Mouse (Mus musculus) G1E (cell line): ENCODE measurements at regions not wholly inside any gene's neighbourhood (a gene's known extent, or its start where the extent isn't known, plus 50 kb on each side); places are given as distances from the start of the nearest gene placed in this dataset.

Experiments
- ATAC-seq: 2 replicates; pipeline ENCODE4 v1.8.0; 2016; ENCODE audit warnings: mild to moderate bottlenecking; ENCODE audit not compliant: insufficient number of reproducible peaks, poor library complexity, low FRiP score, severe bottlenecking; ENCODE audit errors: extremely low read depth
- DNase-seq: peaks from one replicate; pipeline ENCODE4 v3.0.0; 2012; ENCODE audit warnings: low spot score
- H3K27me3 ChIP-seq: 2 replicates; pipeline ENCODE4 v1.6.1; 2012; ENCODE audit warnings: mild to moderate bottlenecking, low read length, inconsistent platforms; ENCODE audit not compliant: insufficient read depth
- H3K36me3 ChIP-seq: replicated peaks from 2 replicates; pipeline ENCODE3; 2012; ENCODE audit warnings: mild to moderate bottlenecking, inconsistent platforms
- H3K4me1 ChIP-seq: 2 replicates; pipeline ENCODE4 v1.6.1; 2012; ENCODE audit warnings: low read depth, low read length, inconsistent platforms, mixed read lengths; ENCODE audit not compliant: insufficient read depth
- H3K4me3 ChIP-seq: 2 replicates; pipeline ENCODE4 v1.5.1; 2012; ENCODE audit warnings: low read depth, mild to moderate bottlenecking, inconsistent platforms, low read length, moderate library complexity, mixed read lengths
- H3K9me3 ChIP-seq: replicated peaks from 2 replicates; pipeline ENCODE4 v1.6.1; 2012; ENCODE audit warnings: inconsistent platforms
- CTCF ChIP-seq: IDR thresholded peaks from 2 replicates; pipeline ENCODE4 v1.5.1; 2012; ENCODE audit warnings: low read depth, low read length, inconsistent platforms, mixed read lengths
- GATA1 ChIP-seq: IDR thresholded peaks from 2 replicates; pipeline ENCODE4 v1.6.1; 2012; ENCODE audit warnings: borderline replicate concordance, low read length, inconsistent platforms, mixed read lengths
- GATA2 ChIP-seq: IDR thresholded peaks from 2 replicates; pipeline ENCODE4 v1.6.1; 2012; ENCODE audit warnings: low read depth, low read length, inconsistent platforms, borderline replicate concordance
- POLR2AphosphoS5 ChIP-seq: IDR thresholded peaks from 2 replicates; pipeline ENCODE4 v1.6.1; 2012; ENCODE audit warnings: low read depth, low read length, inconsistent platforms; ENCODE audit not compliant: insufficient replicate concordance
- TAL1 ChIP-seq: conservative IDR thresholded peaks from 2 replicates; pipeline ENCODE4 v1.6.1; 2012; ENCODE audit warnings: low read depth, low read length, inconsistent platforms, mixed read lengths

- TF ChIP-seq GATA1, result no peak
- no peaks in the 10 kb centered on the region for H3K27me3 ChIP-seq
- no peaks in the 10 kb centered on the region for H3K9me3 ChIP-seq
- no peaks in the 10 kb centered on the region for H3K36me3 ChIP-seq
- no peak for ATAC-seq
- H3K4me1 ChIP-seq, result no peaks in the 10 kb centered on the region
- DNase-seq, result no peak
- H3K4me3 ChIP-seq, result no peak overlapping the region
Measured at GRCm38 (mm10) chr9:91876823-91877222, 315.9 kb upstream of the Plscr5 start.

DNA sequence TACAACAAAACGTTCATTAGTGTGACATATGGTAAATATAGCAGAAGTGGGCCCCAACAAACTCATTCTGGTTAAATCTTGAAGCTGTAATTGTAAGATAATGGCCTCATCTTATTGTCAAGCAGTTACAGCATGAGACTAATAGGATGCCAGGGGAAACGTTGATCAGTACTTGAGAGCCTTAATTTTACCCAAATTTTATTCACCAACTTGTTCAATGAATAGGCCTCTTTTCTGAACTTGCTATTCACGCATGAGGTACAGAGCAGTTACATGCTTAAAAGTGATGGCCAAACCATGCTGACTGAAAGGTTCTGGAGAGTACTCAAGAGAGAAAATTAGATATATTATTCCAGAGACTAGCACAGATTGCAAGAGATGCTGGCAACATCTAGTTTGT, 361.2 kb upstream of the Plscr5 start:
- Histone ChIP-seq H3K36me3 (no peaks in the 10 kb centered on the region), H3K4me3 (no peak overlapping the region), H3K9me3 (no peaks in the 10 kb centered on the region), H3K27me3 (no peaks in the 10 kb centered on the region), H3K4me1 (no peaks in the 10 kb centered on the region)
- no peak for DNase-seq
- no peak for ATAC-seq
- TF ChIP-seq TAL1, result no peak
- no peak for TF ChIP-seq POLR2AphosphoS5
- TF ChIP-seq CTCF, result no peak
- TF ChIP-seq GATA2, result no peak
- no peak for TF ChIP-seq GATA1

GRCm38 (mm10) chr9:91823733-91824487, 368.8 kb upstream of the Plscr5 start:
- ATAC-seq, result no peak
- H3K4me1 ChIP-seq, result no peaks in the 10 kb centered on the region
- H3K27me3 ChIP-seq, result no peaks in the 10 kb centered on the region
- no peaks in the 10 kb centered on the region for H3K9me3 ChIP-seq
- DNase-seq, result no peak
- TF ChIP-seq CTCF (no peak), GATA1 (no peak), TAL1 (no peak), POLR2AphosphoS5 (no peak), GATA2 (no peak)
- no peak overlapping the region for H3K4me3 ChIP-seq
- no peaks in the 10 kb centered on the region for H3K36me3 ChIP-seq

DNA sequence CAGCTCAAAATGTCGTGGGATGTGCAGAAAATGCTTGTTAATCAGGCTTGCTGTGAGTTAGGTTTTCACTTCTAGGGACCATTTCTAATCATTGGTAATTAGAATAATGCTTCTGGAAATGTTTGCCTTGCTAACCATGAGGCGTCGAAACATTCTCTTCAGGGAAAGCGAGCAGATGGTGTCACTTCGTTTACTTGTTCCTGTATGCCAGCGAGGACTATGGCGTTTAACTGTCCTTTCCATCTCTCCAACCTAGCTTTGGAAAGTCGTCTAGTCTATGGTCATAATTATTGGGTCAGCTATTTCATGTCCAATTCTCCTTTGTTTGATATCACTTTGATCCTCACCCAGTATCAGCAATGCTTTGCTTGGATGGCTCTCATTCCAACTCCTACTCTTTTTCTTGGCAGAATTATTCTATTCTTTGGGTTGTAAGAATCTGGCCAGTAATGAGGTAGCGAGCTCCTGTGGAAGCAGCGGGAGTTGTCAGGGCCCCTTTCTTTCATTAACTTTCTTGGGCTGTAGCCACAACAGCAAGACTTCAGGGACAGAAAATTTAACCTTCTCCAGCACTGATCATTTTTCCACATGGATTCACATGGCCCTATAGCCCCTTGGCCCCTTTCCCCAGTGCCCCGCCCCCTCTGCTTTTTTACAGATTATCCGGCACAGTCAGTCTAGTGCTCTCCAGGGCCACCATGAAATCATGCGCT, 374.0 kb upstream of the Plscr5 start:
- TF ChIP-seq GATA2, result no peak
- TF ChIP-seq TAL1, result no peak
- TF ChIP-seq GATA1, result no peak
- TF ChIP-seq POLR2AphosphoS5, result no peak
- no peak for TF ChIP-seq CTCF
- Histone ChIP-seq H3K27me3 (no peaks in the 10 kb centered on the region), H3K9me3 (no peaks in the 10 kb centered on the region), H3K4me3 (no peak overlapping the region), H3K36me3 (no peaks in the 10 kb centered on the region), H3K4me1 (no peaks in the 10 kb centered on the region)
- DNase-seq, result no peak
- ATAC-seq, result no peak

DNA sequence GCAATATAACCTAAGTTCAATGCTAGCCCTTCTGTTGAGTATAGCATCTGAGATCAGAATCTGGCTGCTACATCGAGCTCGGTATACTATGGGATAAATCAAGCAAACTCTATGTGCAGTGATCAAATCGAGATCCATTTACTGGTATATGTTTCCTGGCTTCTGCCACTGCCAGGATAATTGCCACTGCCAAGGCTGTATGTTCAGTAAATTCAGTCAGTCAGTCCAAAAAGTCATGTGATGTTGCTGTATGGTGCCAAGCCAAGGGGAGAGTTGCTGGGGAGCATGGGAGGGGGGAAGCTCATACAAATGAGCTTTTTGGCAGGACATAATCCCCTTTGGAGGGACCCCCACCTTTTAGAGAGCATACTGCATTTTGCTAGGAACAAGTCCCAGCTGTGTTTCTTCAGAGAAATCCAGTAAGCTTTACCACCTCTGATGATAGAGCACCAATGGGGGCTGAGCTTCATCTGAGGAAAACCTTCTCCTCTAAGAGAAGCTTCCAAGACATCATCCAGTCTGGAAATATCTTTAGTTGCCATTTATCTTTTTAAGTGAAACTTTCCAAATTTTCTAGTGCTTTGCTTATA, 389.3 kb upstream of the Plscr5 start:
- no peaks in the 10 kb centered on the region for H3K9me3 ChIP-seq
- DNase-seq (no peak), ATAC-seq (no peak)
- H3K27me3 ChIP-seq, result no peaks in the 10 kb centered on the region
- TF ChIP-seq GATA1 (no peak), POLR2AphosphoS5 (no peak), GATA2 (no peak), TAL1 (no peak), CTCF (no peak)
- H3K4me1 ChIP-seq, result no peaks in the 10 kb centered on the region
- no peaks in the 10 kb centered on the region for H3K36me3 ChIP-seq
- H3K4me3 ChIP-seq, result no peak overlapping the region

- TF ChIP-seq TAL1, result no peak
- no peak for TF ChIP-seq POLR2AphosphoS5
- no peak for TF ChIP-seq CTCF
- TF ChIP-seq GATA1, result no peak
- TF ChIP-seq GATA2, result no peak
- DNase-seq, result no peak
- no peaks in the 10 kb centered on the region for H3K27me3 ChIP-seq
- H3K4me3 ChIP-seq, result no peak overlapping the region
- H3K36me3 ChIP-seq, result no peaks in the 10 kb centered on the region
- H3K4me1 ChIP-seq, result no peaks in the 10 kb centered on the region
- no peak for ATAC-seq
- no peaks in the 10 kb centered on the region for H3K9me3 ChIP-seq
Measured at GRCm38 (mm10) chr9:91798837-91799225, 393.9 kb upstream of the Plscr5 start.
